Mouse (Mus musculus) midbrain, embryonic 15.5 days (tissue): ENCODE data around the gene Olfr374. TPM values are rescaled to one million over a fixed set of nuclear protein-coding genes. Genes with fewer than 3 reads are reported as not detected.

Experiments
- ATAC-seq: fragments of 200-750 bp; cut with Nextera tagmentation; replicated peaks from 2 replicates; pipeline ENCODE4 v1.8.0; 2017; ENCODE audit warnings: moderate TSS enrichment
- H3K27ac ChIP-seq: fragments of 300-500 bp; sonication (generic); 2 replicates; pipeline ENCODE4 v1.5.1; 2015; ENCODE audit warnings: mild to moderate bottlenecking, inconsistent platforms
- H3K27me3 ChIP-seq: fragments of 300-500 bp; sonication (generic); replicated peaks from 2 replicates; pipeline ENCODE4 v1.6.1; 2015; ENCODE audit warnings: inconsistent platforms
- H3K36me3 ChIP-seq: fragments of 300-500 bp; sonication (generic); replicated peaks from 2 replicates; pipeline ENCODE4 v1.6.1; 2015; ENCODE audit warnings: inconsistent platforms
- H3K4me1 ChIP-seq: fragments of 300-500 bp; sonication (generic); 2 replicates; pipeline ENCODE4 v1.6.1; 2015; ENCODE audit warnings: inconsistent platforms
- H3K4me2 ChIP-seq: fragments of 300-500 bp; sonication (generic); 2 replicates; pipeline ENCODE4 v1.6.1; 2015; ENCODE audit warnings: inconsistent platforms, mild to moderate bottlenecking, moderate library complexity
- H3K4me3 ChIP-seq: fragments of 300-500 bp; sonication (generic); 2 replicates; pipeline ENCODE4 v1.5.1; 2015; ENCODE audit warnings: mild to moderate bottlenecking, inconsistent platforms
- H3K9ac ChIP-seq: fragments of 300-500 bp; sonication (generic); 2 replicates; pipeline ENCODE4 v1.6.1; 2015; ENCODE audit warnings: mild to moderate bottlenecking, inconsistent platforms
- H3K9me3 ChIP-seq: fragments of 300-500 bp; sonication (generic); 2 replicates; pipeline ENCODE4 v1.6.1; 2016; ENCODE audit warnings: inconsistent platforms
- WGBS: fragments of 180-500 bp; shearing (Covaris S2); methylation state at CpG from one replicate; pipeline ENCODE4 v1.1.7; 2015; ENCODE audit warnings: mixed read lengths; 5-methylcytosine and 5-hydroxymethylcytosine counted together
- polyA plus RNA-seq: library from polyadenylated mRNA; unstranded; fragments of >200 nt; fragmentation: Nextera tagmentation; extraction: Ambion mirVana; gene quantifications from 2 replicates; pipeline ENCODE4 v1.2.1, GENCODE M21; 2015

Gene Olfr374
- polyA plus RNA-seq, 1 experiment from 2014 or later: 0.06 TPM

GRCm38 (mm10) chr8:72138456-72138855 is 31.6 kb downstream of the Olfr374 start:
- no peak overlapping the region for H3K9ac ChIP-seq
- peaks cover 17% of the 10 kb centered on the region for H3K4me1 ChIP-seq
- 98% methylated on average over 5 of the region's 5 CpGs for whole genome bisulfite sequencing
- ATAC-seq: no peak
- H3K27ac ChIP-seq: no peak overlapping the region
- H3K4me3 ChIP-seq: no peak overlapping the region
- H3K36me3 ChIP-seq: peaks cover 24% of the 10 kb centered on the region
- no peaks in the 10 kb centered on the region for H3K9me3 ChIP-seq
- H3K4me2 ChIP-seq: no peak overlapping the region
- no peaks in the 10 kb centered on the region for H3K27me3 ChIP-seq

- no peak overlapping the region for H3K9ac ChIP-seq
- peaks cover 47% of the 10 kb centered on the region for H3K36me3 ChIP-seq
- H3K27ac ChIP-seq: no peak overlapping the region
- no peak overlapping the region for H3K4me2 ChIP-seq
- no peak for ATAC-seq
- 93% methylated on average over 13 of the region's 13 CpGs for WGBS
- no peaks in the 10 kb centered on the region for H3K27me3 ChIP-seq
- H3K4me3 ChIP-seq: no peak overlapping the region
- no peaks in the 10 kb centered on the region for H3K9me3 ChIP-seq
- H3K4me1 ChIP-seq: no peaks in the 10 kb centered on the region
Observed at GRCm38 (mm10) chr8:72143256-72143824, 36.5 kb downstream of the Olfr374 start.

DNA sequence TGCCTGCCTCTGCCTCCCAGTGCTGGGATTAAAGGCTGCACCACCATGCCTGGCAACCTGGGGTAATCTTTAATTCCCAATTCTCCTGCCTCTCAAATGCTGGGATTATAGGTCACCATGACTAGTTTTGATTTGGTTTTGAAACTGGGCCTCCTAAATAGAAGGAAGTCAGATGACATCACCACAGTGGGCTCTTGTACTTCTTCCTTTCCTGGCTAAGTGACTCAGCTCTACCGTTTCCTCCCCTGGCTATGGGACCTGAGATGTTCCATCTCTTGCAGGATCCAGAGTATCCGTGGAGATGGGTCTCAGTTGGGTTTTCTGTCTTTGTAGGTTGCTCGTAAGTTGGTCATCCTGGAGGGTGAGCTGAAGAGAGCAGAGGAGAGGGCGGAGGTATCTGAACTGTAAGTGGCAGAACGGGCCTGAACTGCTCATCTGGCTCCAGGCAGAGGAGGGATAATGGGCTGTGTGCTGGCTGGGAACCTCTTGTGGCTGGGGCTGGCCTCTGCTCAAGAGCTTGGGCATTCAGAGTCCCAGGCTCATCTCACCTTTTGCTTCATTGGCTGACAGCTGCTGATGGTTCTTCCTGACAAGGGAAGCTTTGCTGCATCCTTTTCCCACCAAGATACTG is 37.6 kb downstream of the Olfr374 start:
- H3K4me2 ChIP-seq: no peak overlapping the region
- ATAC-seq: no peak
- 93% methylated on average over 5 of the region's 5 CpGs for WGBS
- no peaks in the 10 kb centered on the region for H3K9me3 ChIP-seq
- H3K27ac ChIP-seq: no peak overlapping the region
- H3K36me3 ChIP-seq: peaks cover 43% of the 10 kb centered on the region
- no peaks in the 10 kb centered on the region for H3K4me1 ChIP-seq
- no peak overlapping the region for H3K9ac ChIP-seq
- no peak overlapping the region for H3K4me3 ChIP-seq
- H3K27me3 ChIP-seq: no peaks in the 10 kb centered on the region

DNA sequence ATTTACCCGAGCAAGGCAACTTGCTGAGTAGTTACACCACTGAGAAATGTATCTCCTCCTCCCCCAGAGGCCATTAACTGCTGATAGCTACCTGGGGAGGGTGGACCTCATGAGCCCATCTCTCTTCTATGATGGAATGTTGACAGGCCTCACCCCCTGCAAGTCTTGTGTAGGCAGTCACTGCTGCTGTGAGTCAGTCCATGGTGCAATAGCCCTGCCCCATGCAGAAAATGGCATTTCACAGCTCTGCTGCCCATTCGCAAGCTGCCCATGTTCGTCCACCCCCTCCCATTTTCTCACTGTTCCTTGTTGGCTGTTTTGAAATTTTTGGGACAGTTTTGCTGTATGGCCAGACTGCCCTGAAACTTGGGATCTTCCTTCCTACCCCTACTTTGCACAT is 38.7 kb downstream of the Olfr374 start:
- H3K4me2 ChIP-seq: no peak overlapping the region
- H3K9me3 ChIP-seq: no peaks in the 10 kb centered on the region
- H3K27ac ChIP-seq: no peak overlapping the region
- no peaks in the 10 kb centered on the region for H3K27me3 ChIP-seq
- H3K4me1 ChIP-seq: no peaks in the 10 kb centered on the region
- no peak for ATAC-seq
- WGBS: 88% methylated on average over 3 of the region's 3 CpGs
- peaks cover 35% of the 10 kb centered on the region for H3K36me3 ChIP-seq
- H3K9ac ChIP-seq: no peak overlapping the region
- no peak overlapping the region for H3K4me3 ChIP-seq

GRCm38 (mm10) chr8:72146056-72146455 is 39.2 kb downstream of the Olfr374 start:
- Histone ChIP-seq H3K27me3 (no peaks in the 10 kb centered on the region), H3K4me1 (no peaks in the 10 kb centered on the region), H3K27ac (no peak overlapping the region), H3K9ac (no peak overlapping the region), H3K4me3 (no peak overlapping the region), H3K4me2 (no peak overlapping the region), H3K36me3 (peaks cover 34% of the 10 kb centered on the region), H3K9me3 (no peaks in the 10 kb centered on the region)
- WGBS: 90% methylated on average over 1 of the region's 1 CpGs
- ATAC-seq: no peak

DNA sequence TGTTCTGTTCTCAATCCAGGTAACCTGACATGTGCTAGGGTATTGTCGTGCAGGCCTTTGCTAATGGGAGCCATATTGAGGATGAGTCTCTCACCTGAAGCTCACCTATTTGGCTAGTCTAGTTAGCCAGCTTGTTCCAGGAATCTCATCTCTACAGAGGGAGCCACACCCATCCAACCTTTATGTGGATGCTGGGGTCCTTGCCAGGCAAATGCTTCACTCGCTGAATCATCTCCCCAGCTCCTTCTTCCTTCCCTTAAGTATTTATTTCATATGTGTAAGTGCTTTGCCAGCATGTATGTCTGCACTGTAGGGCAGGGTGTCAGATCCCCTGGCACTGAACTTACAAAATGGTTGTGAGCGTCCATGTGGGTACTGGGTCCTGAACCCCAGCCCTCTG is 39.7 kb downstream of the Olfr374 start:
- peaks cover 34% of the 10 kb centered on the region for H3K36me3 ChIP-seq
- H3K9ac ChIP-seq: no peak overlapping the region
- no peak overlapping the region for H3K4me3 ChIP-seq
- WGBS: 90% methylated on average over 3 of the region's 3 CpGs
- no peaks in the 10 kb centered on the region for H3K4me1 ChIP-seq
- H3K27me3 ChIP-seq: no peaks in the 10 kb centered on the region
- H3K27ac ChIP-seq: no peak overlapping the region
- ATAC-seq: no peak
- H3K9me3 ChIP-seq: no peaks in the 10 kb centered on the region
- no peak overlapping the region for H3K4me2 ChIP-seq

DNA sequence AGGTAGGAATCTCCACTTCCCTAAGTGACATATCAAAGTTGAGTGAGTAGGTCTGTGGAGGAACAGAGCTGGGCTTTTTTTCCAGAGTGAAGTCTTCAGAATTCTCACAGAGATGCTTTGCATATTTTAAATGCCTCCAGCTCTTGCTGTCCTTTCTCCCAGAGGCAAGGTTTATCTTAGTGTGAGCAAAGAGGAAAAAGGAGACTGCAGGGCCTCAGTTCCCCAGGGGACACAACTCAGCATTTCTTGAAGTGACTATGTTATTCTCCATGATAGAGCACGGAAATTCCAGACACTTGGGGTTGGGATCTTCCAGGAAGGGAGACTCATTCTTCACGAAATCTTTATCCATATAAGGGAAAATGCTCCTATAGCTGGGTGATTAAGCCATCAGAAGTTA is 40.4 kb downstream of the Olfr374 start:
- no peaks in the 10 kb centered on the region for H3K9me3 ChIP-seq
- no peak overlapping the region for H3K27ac ChIP-seq
- no peak overlapping the region for H3K4me3 ChIP-seq
- H3K27me3 ChIP-seq: no peaks in the 10 kb centered on the region
- no peak overlapping the region for H3K9ac ChIP-seq
- WGBS: 82% methylated on average over 2 of the region's 2 CpGs
- no peak overlapping the region for H3K4me2 ChIP-seq
- no peaks in the 10 kb centered on the region for H3K4me1 ChIP-seq
- ATAC-seq: no peak
- H3K36me3 ChIP-seq: peaks cover 38% of the 10 kb centered on the region

DNA sequence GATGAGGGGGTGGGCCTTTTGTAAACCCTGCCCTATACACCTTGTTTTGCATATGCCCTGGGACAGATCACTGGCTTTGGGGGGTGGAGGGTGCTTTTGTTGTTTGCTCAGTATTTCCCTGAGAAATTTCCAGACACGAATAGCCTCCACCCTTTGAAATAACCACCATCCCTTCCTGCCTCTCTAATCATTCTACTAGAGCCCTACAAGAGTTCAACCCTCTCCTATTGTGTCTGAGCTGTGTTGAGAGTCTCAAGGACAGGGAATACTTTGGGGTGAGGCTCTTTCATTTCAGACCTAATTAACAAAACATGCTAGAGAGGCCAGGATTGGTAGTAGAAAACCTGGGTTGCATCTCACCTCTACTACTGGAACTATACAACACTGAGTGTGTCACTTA is 42.2 kb downstream of the Olfr374 start:
- H3K9ac ChIP-seq: no peak overlapping the region
- 90% methylated on average over 1 of the region's 1 CpGs for WGBS
- no peak overlapping the region for H3K4me2 ChIP-seq
- H3K27ac ChIP-seq: no peak overlapping the region
- no peaks in the 10 kb centered on the region for H3K27me3 ChIP-seq
- no peak overlapping the region for H3K4me3 ChIP-seq
- ATAC-seq: no peak
- H3K4me1 ChIP-seq: no peaks in the 10 kb centered on the region
- H3K36me3 ChIP-seq: peaks cover 31% of the 10 kb centered on the region
- no peaks in the 10 kb centered on the region for H3K9me3 ChIP-seq

DNA sequence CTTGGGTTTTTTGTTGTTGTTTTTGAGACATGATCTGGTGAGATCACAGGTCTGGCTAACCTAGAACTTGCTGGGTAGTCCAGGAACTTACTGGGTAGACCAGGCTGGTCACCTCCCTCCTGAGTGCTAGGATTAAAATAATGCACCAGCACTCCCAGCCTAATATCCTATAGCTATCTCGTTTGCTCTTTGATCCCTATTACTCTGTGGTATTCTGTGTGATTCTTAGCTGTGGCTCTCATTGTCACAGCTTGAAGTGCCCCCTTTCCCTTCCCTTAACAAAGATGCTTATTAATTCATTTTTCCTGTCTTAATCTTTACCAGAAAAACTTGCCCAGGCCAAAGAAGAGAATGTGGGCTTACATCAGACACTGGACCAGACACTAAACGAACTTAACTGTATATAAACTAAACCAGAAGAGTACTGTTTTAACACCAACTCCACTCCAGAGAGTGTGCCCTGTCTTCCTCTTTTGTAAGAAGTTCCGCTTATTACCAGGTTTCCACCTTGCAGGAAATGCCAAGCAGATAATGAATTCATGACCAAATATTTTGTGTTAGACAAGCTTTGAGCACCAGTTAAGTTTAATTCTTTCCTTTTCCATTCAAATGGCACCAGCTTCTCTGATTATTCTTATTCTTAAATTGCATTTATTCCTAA is 44.7 kb downstream of the Olfr374 start:
- Histone ChIP-seq H3K4me3 (no peak overlapping the region), H3K36me3 (peaks cover 19% of the 10 kb centered on the region), H3K9ac (no peak overlapping the region), H3K27me3 (no peaks in the 10 kb centered on the region), H3K4me2 (no peak overlapping the region), H3K27ac (no peak overlapping the region), H3K4me1 (no peaks in the 10 kb centered on the region), H3K9me3 (no peaks in the 10 kb centered on the region)
- 91% methylated on average over 3 of the region's 3 CpGs for WGBS
- ATAC-seq: no peak

- H3K9ac ChIP-seq: no peak overlapping the region
- no peak for ATAC-seq
Observed at GRCm38 (mm10) chr8:72153382-72153781, 46.5 kb downstream of the Olfr374 start.

GRCm38 (mm10) chr8:72158096-72158495 is 51.3 kb downstream of the Olfr374 start:
- Histone ChIP-seq H3K4me2 (no peak overlapping the region), H3K4me1 (peaks cover 28% of the 10 kb centered on the region), H3K36me3 (no peaks in the 10 kb centered on the region), H3K4me3 (no peak overlapping the region), H3K27me3 (no peaks in the 10 kb centered on the region), H3K9me3 (no peaks in the 10 kb centered on the region), H3K9ac (no peak overlapping the region), H3K27ac (no peak overlapping the region)
- 85% methylated on average over 2 of the region's 2 CpGs for WGBS
- no peak for ATAC-seq

More at GRCm38 (mm10) chr8:72153382-72153781, 46.5 kb downstream of the Olfr374 start:
- Histone ChIP-seq H3K27me3 (no peaks in the 10 kb centered on the region), H3K27ac (no peak overlapping the region), H3K36me3 (peaks cover 8% of the 10 kb centered on the region; the same call in 1 of the 2 replicates), H3K4me3 (no peak overlapping the region), H3K4me2 (no peak overlapping the region), H3K4me1 (no peaks in the 10 kb centered on the region), H3K9me3 (no peaks in the 10 kb centered on the region)

- no peak overlapping the region for H3K4me3 ChIP-seq
- no peaks in the 10 kb centered on the region for H3K36me3 ChIP-seq
- no peak overlapping the region for H3K27ac ChIP-seq
- no peak for ATAC-seq
- H3K27me3 ChIP-seq: no peaks in the 10 kb centered on the region
- no peak overlapping the region for H3K9ac ChIP-seq
- no peak overlapping the region for H3K4me2 ChIP-seq
- peaks cover 28% of the 10 kb centered on the region for H3K4me1 ChIP-seq
- WGBS: 80% methylated on average over 3 of the region's 3 CpGs
- H3K9me3 ChIP-seq: no peaks in the 10 kb centered on the region
Observed at GRCm38 (mm10) chr8:72158726-72159125, 51.9 kb downstream of the Olfr374 start.

DNA sequence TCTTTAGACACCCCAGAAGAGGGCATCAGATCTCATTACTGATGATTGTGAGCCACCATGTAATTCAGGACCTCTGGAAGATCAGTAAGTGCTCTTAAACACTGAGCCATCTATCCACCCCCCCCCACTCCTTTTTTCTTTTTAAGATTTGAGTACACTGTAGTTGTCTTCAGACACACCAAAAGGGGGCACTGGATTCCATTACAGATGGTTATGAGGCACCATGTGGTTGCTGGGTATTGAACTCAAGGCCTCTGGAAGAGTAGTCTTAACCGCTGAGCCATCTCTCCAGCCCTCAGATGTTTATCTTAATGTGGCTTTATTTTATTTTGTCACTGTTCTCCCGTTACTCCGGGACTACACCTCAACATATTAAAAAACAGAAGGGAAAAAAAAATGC is 53.2 kb downstream of the Olfr374 start:
- H3K4me3 ChIP-seq: peak overlapping the region; percentile 79
- no peak for ATAC-seq
- H3K27me3 ChIP-seq: no peaks in the 10 kb centered on the region
- 77% methylated on average over 3 of the region's 3 CpGs for WGBS
- peaks cover 28% of the 10 kb centered on the region for H3K4me1 ChIP-seq
- H3K9ac ChIP-seq: peak overlapping the region; percentile 51
- H3K36me3 ChIP-seq: 0 out of 2 replicates have a peak, but pooled peaks cover 3% of the 10 kb centered on the region
- H3K27ac ChIP-seq: peak overlapping the region; percentile 81; the same call in 1 of the 2 replicates
- H3K4me2 ChIP-seq: peak overlapping the region; percentile 73
- H3K9me3 ChIP-seq: no peaks in the 10 kb centered on the region
